In the genomic region with DNA sequence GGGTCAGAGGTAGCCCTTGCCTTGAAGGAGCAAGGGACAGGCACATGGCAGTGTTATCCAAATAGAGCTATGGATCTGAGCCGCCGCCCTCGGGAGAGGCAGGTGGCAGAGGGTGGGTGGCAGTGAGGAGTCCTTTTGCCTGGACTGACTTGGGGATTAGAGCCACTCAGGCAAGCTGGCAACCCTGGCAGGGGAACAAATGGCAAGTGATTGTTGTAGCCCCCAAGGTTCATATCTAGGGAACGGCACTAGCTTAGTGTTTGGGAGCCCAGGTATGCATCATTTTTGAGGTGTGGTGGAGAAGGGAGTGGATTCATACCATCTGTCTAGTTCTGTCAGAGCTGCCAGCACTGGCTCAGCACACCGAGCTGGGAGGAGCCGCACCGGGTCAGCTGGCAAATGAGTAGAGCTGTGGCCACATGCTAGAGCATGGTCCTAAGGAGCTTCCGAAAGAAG, we compare ENCODE assay signal across 12 mouse cellular contexts. TPM values are rescaled to one million over a fixed set of nuclear protein-coding genes. Genes with fewer than 3 reads are reported as not detected.
DNase-seq lines count a peak whose midpoint lies in the region; ATAC-seq lines count a peak whose summit lies in the region.
"Had no signal": no experiment of that assay in that cellular context is flagged by ENCODE, and none has a peak within 500 bp of the region (broad histone marks: within the 10 kb centered on the region; RNA-seq: fewer than 3 reads in every experiment).

No protein-coding gene starts in this region.

- ATAC-seq in megakaryocyte progenitor cell, adult 5-6 weeks (replicated peaks; ENCODE audit: poor library complexity): peak; percentile 26

- intact Hi-C loops in left cerebral cortex, postnatal 4 days (cut with DNase I): loop anchor here (10.0 kb wide), 1 partner anchor 206 kb away; no protein-coding TSS in a partner anchor
- intact Hi-C loops in left cerebral cortex, postnatal 14 days (cut with DNase I): no loop called here

- DNase-seq in gastrocnemius, postnatal 25 days: peak; percentile 55
- DNase-seq in gastrocnemius, postnatal 4 days (ENCODE audit: low spot score in 2 of 2): no peak
- DNase-seq in left cerebral cortex, postnatal 4 days: peak; percentile 67
- no peak for DNase-seq in left cerebral cortex, postnatal 14 days (ENCODE audit: low spot score in 2 of 2)
- peak; percentile 79 for DNase-seq in cerebellum, adult 8-10 months
- DNase-seq in adrenal gland, adult 18-20 months (ENCODE audit: low spot score in 2 of 2): no peak
- DNase-seq in embryo, embryonic 10 days (ENCODE audit: low spot score): no peak
- DNase-seq: adrenal gland, adult 8-10 months; embryo, embryonic 11 days; kidney, adult 18-20 months; thymus, postnatal 14 days had no signal

RNA-seq across cellular contexts. Expression of gene Synj2, which starts 59.8 kb away (rescaled TPM):
- total RNA-seq in gastrocnemius, postnatal 25 days (2021): 10 to 100 TPM; 35.8 to 48.7 TPM
- total RNA-seq in gastrocnemius, postnatal 4 days (2021): 10 to 100 TPM; 31.6 to 39.0 TPM
- 10 to 100 TPM in 1 of 2 experiments, 1 to 10 TPM in 1; 9.7 to 13.3 TPM for total RNA-seq in left cerebral cortex, postnatal 4 days (2021)
- 10 to 100 TPM; 60.1 to 64.4 TPM for total RNA-seq in left cerebral cortex, postnatal 14 days (2021)
- 7.5 and 8.3 TPM in 2 replicates for total RNA-seq in megakaryocyte progenitor cell, adult 5-6 weeks (2015)
- total RNA-seq in megakaryocyte progenitor cell, adult 5-6 weeks (2017): 9.8 and 11.0 TPM in 2 replicates
- total RNA-seq in adrenal gland, adult 18-20 months (2021): 10 to 100 TPM in 1 of 2 experiments, 1 to 10 TPM in 1; 9.7 to 13.4 TPM

Comparison
In these comparisons a context has a peak if more than half of its experiments do, and no peak if none do; other contexts are left out.
1. DNase-seq: peak in gastrocnemius, postnatal 25 days (single experiment), left cerebral cortex, postnatal 4 days (single experiment) and cerebellum, adult 8-10 months (single experiment); none in gastrocnemius, postnatal 4 days (0 of 2), left cerebral cortex, postnatal 14 days (0 of 2), adrenal gland, adult 18-20 months (0 of 2) and embryo, embryonic 10 days (single experiment).